Mouse (Mus musculus): ENCODE data around the gene Aktip. TPM values are rescaled to one million over a fixed set of nuclear protein-coding genes. Genes with fewer than 3 reads are reported as not detected.
A peak's percentile ranks its signal among the peaks of the same experiment; 100 is the strongest.

Gene Aktip
- polyA plus RNA-seq, 1 experiment from 2014 or later = 38.1 TPM

- 73% methylated on average over 7 of the region's 7 CpGs for WGBS
- H3K36me3 ChIP-seq = peaks cover 75% of the 10 kb centered on the region
- no peak overlapping the region for H3K27ac ChIP-seq (replicated peaks)
Measured at GRCm38 (mm10) chr8:91081911-91082310, 117.9 kb downstream of the Aktip start.

GRCm38 (mm10) chr8:91079678-91080077 lies 120.1 kb downstream of the Aktip start:
- peaks cover 62% of the 10 kb centered on the region for H3K36me3 ChIP-seq
- H3K4me3 ChIP-seq = no peak overlapping the region
- H3K27me3 ChIP-seq (replicated peaks) = no peaks in the 10 kb centered on the region
- no peaks in the 10 kb centered on the region for H3K9me3 ChIP-seq
- H3K4me1 ChIP-seq = no peaks in the 10 kb centered on the region
- no peak overlapping the region for H3K9ac ChIP-seq
- WGBS = 88% methylated on average over 2 of the region's 2 CpGs
- no peak for ATAC-seq (ENCODE audit: extremely low read depth, insufficient number of reproducible peaks, low FRiP score, low TSS enrichment)
- H3K27ac ChIP-seq (replicated peaks) = no peak overlapping the region
- H3K4me2 ChIP-seq = no peak overlapping the region

More at GRCm38 (mm10) chr8:91081911-91082310, 117.9 kb downstream of the Aktip start:
- no peaks in the 10 kb centered on the region for H3K9me3 ChIP-seq
- H3K27me3 ChIP-seq (replicated peaks) = no peaks in the 10 kb centered on the region
- H3K4me1 ChIP-seq = no peaks in the 10 kb centered on the region
- no peak overlapping the region for H3K4me3 ChIP-seq
- H3K9ac ChIP-seq = no peak overlapping the region
- no peak overlapping the region for H3K4me2 ChIP-seq
- no peak for ATAC-seq (ENCODE audit: extremely low read depth, insufficient number of reproducible peaks, low FRiP score, low TSS enrichment)

- no peak for ATAC-seq (ENCODE audit: extremely low read depth, insufficient number of reproducible peaks, low FRiP score, low TSS enrichment)
Measured at GRCm38 (mm10) chr8:91077077-91077867, 122.5 kb downstream of the Aktip start.

GRCm38 (mm10) chr8:91070275-91070859 lies 129.4 kb downstream of the Aktip start:
- peaks cover 12% of the 10 kb centered on the region; the same call in 1 of the 2 replicates for H3K36me3 ChIP-seq
- H3K4me3 ChIP-seq = peak overlapping the region; percentile 83

More at GRCm38 (mm10) chr8:91077077-91077867, 122.5 kb downstream of the Aktip start:
- Histone ChIP-seq H3K36me3 (peaks cover 53% of the 10 kb centered on the region), H3K9ac (no peak overlapping the region), H3K27me3 (replicated peaks) (no peaks in the 10 kb centered on the region), H3K4me1 (no peaks in the 10 kb centered on the region), H3K9me3 (no peaks in the 10 kb centered on the region), H3K4me3 (no peak overlapping the region), H3K27ac (replicated peaks) (no peak overlapping the region), H3K4me2 (no peak overlapping the region)
- WGBS = 86% methylated on average over 12 of the region's 12 CpGs

GRCm38 (mm10) chr8:91069834-91070233 lies 129.9 kb downstream of the Aktip start, which contains the start of gene Rbl2:
Rbl2 (plus strand) TSS chr8:91070057.
- peak within 1 kb of the TSS; percentile 83 for H3K4me3 ChIP-seq
- H3K4me1 ChIP-seq = peaks cover 28% of the 10 kb centered on the region
- peaks cover 11% of the 10 kb centered on the region; the same call in 1 of the 2 replicates for H3K36me3 ChIP-seq
- no peaks in the 10 kb centered on the region for H3K27me3 ChIP-seq (replicated peaks)
- H3K4me2 ChIP-seq = peak within 1 kb of the TSS; percentile 85
- ATAC-seq (ENCODE audit: extremely low read depth, insufficient number of reproducible peaks, low FRiP score, low TSS enrichment) = peak; percentile 93
- H3K9ac ChIP-seq = peak within 1 kb of the TSS; percentile 87
- WGBS = under 1% methylated on average over 25 of the region's 25 CpGs
- H3K27ac ChIP-seq (replicated peaks) = peak within 1 kb of the TSS; percentile 82
- H3K9me3 ChIP-seq = no peaks in the 10 kb centered on the region

More at GRCm38 (mm10) chr8:91070275-91070859, 129.4 kb downstream of the Aktip start:
- Histone ChIP-seq H3K9ac (peak overlapping the region; percentile 87), H3K4me2 (peak overlapping the region; percentile 85), H3K27ac (replicated peaks) (peak overlapping the region; percentile 82), H3K4me1 (peaks cover 28% of the 10 kb centered on the region), H3K27me3 (replicated peaks) (no peaks in the 10 kb centered on the region), H3K9me3 (no peaks in the 10 kb centered on the region)
- peak; percentile 60 for ATAC-seq (ENCODE audit: extremely low read depth, insufficient number of reproducible peaks, low FRiP score, low TSS enrichment)
- under 1% methylated on average over 34 of the region's 34 CpGs for WGBS

GRCm38 (mm10) chr8:91069407-91069806 lies 130.4 kb downstream of the Aktip start:
- Histone ChIP-seq H3K27me3 (replicated peaks) (no peaks in the 10 kb centered on the region), H3K9ac (peak overlapping the region; percentile 87), H3K4me2 (peak overlapping the region; percentile 85), H3K4me3 (peak overlapping the region; percentile 83), H3K27ac (replicated peaks) (0 out of 2 replicates have a peak overlapping the region, but pooled peaks have one; percentile 28), H3K36me3 (0 out of 2 replicates have a peak, but pooled peaks cover 7% of the 10 kb centered on the region), H3K9me3 (no peaks in the 10 kb centered on the region), H3K4me1 (peaks cover 28% of the 10 kb centered on the region)
- ATAC-seq (ENCODE audit: extremely low read depth, insufficient number of reproducible peaks, low FRiP score, low TSS enrichment) = no peak
- WGBS = 10% methylated on average over 10 of the region's 10 CpGs

GRCm38 (mm10) chr8:91065179-91065578 lies 134.6 kb downstream of the Aktip start:
- H3K4me1 ChIP-seq = peaks cover 24% of the 10 kb centered on the region
- 52% methylated on average over 4 of the region's 4 CpGs for WGBS

More at GRCm38 (mm10) chr8:91065179-91065578, 134.6 kb downstream of the Aktip start:
- ATAC-seq (ENCODE audit: extremely low read depth, insufficient number of reproducible peaks, low FRiP score, low TSS enrichment) = no peak
- Histone ChIP-seq H3K9me3 (no peaks in the 10 kb centered on the region), H3K9ac (no peak overlapping the region), H3K27ac (replicated peaks) (no peak overlapping the region), H3K27me3 (replicated peaks) (no peaks in the 10 kb centered on the region), H3K4me3 (no peak overlapping the region), H3K4me2 (no peak overlapping the region), H3K36me3 (no peaks in the 10 kb centered on the region)

Other genes starting within 250 kb of the Aktip start
- gene Rbl2, start 129.9 kb downstream of the Aktip start, polyA plus RNA-seq (2015; fragmentation: Nextera tagmentation; extraction: Ambion mirVana) = 14.3 and 14.4 TPM in 2 replicates
- gene Rpgrip1l, start 113.3 kb upstream of the Aktip start, polyA plus RNA-seq (2015; fragmentation: Nextera tagmentation; extraction: Ambion mirVana) = 6.2 and 6.9 TPM in 2 replicates
- 64.3 and 66.0 TPM in 2 replicates for gene Fto, start 113.5 kb upstream of the Aktip start, polyA plus RNA-seq (2015; fragmentation: Nextera tagmentation; extraction: Ambion mirVana)

Measured in heart, embryonic 13.5 days (tissue).